Mouse (Mus musculus): Measurements from ENCODE around the gene Gfpt2. TPM values are rescaled to one million over a fixed set of nuclear protein-coding genes. Genes with fewer than 3 reads are reported as not detected.

The Gfpt2 gene
- polyA plus RNA-seq, 2 experiments = 0.39 to 0.90 TPM

DNA sequence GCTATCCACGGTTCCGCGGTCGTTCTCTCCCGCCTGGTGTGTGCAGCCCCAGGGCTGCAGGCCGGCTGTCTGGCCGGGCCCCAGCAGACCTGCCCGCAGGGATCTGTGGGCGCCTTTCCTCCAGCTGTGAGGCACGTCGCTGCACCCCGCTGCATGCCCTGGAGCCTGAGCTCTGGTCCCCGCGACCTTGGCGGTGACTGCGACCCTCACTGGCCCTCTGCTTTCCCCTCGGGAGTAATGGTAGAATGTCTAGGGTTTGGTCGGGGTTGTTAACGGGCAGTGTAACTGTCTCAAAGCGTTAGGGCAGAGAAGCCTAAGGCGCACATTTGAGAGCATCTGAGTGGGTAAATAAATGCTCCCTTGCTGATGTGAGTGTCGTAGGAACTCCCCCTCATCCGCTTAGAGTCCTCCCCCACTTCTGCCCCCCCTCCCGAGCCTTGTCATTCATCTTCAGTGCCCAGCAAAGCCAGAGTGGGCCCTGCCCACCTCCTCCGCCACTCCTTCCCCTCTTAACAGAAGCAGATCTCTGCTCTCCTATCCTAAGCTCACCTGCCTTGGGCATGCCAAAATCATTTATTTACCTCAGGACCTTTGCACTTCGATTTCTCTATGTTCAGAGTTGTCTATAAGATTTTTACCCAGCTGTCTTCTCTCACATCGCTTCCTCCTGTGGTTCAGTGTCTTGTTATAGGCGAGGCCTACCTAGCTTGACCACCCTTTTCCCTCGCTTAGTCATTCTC is 53.3 kb downstream of the Gfpt2 start:
- Histone ChIP-seq H3K4me1 (replicated peaks; ENCODE audit: control insufficient read depth in 2 of 2, insufficient read depth in 2 of 2, low read length in 1 of 2) (peaks cover 13 to 30% of the 10 kb centered on the region in 2 experiments), H3K4me3 (ENCODE audit: insufficient read depth in 1 of 2, low read depth in 2 of 2, low read length in 2 of 2) (peak overlapping the region; percentile 73 to 79), H3K9me3 (ENCODE audit: control insufficient read depth, low read length) (no peaks in the 10 kb centered on the region), H3K27me3 (ENCODE audit: control insufficient read depth, insufficient read depth, low read length) (no peaks in the 10 kb centered on the region), H3K4me2 (ENCODE audit: low read depth) (peak overlapping the region; percentile 68), H3K36me3 (replicated peaks; ENCODE audit: control insufficient read depth, insufficient read depth, low read depth) (no peaks in the 10 kb centered on the region), H3K9ac (replicated peaks) (peak overlapping the region; percentile 63), H3K27ac (peak overlapping the region; percentile 40)
- TF ChIP-seq CTCF (IDR thresholded peaks at IDR 0.05; ENCODE audit: low read depth) (no peak), EP300 (IDR thresholded peaks at IDR 0.05; ENCODE audit: low read depth) (no peak)
- WGBS (ENCODE audit: insufficient replicate concordance) = 2% methylated on average over 29 of the region's 29 CpGs
- DNase-seq (ENCODE audit: low read depth in 3 of 3, low spot score in 3 of 3) (no peak), ATAC-seq (ENCODE audit: insufficient read depth) (peak; percentile 1)

DNA sequence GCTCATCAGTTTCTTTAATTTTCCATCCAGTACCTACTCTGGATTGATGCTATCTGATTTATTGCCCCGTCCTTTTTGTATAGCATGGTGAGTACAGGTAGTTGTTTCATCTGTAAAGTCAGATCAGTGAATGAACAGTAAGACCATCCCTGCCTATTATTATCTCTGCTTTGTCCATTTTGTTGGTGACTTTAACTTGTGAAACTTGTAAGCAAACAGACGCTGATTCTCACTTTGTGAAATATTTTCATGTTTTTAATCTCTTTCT is 53.8 kb downstream of the Gfpt2 start:
- ATAC-seq (ENCODE audit: insufficient read depth) = no peak
- H3K9ac ChIP-seq (replicated peaks) = peak overlapping the region; percentile 63
- WGBS (ENCODE audit: insufficient replicate concordance) = 18% methylated on average over 2 of the region's 2 CpGs

DNA sequence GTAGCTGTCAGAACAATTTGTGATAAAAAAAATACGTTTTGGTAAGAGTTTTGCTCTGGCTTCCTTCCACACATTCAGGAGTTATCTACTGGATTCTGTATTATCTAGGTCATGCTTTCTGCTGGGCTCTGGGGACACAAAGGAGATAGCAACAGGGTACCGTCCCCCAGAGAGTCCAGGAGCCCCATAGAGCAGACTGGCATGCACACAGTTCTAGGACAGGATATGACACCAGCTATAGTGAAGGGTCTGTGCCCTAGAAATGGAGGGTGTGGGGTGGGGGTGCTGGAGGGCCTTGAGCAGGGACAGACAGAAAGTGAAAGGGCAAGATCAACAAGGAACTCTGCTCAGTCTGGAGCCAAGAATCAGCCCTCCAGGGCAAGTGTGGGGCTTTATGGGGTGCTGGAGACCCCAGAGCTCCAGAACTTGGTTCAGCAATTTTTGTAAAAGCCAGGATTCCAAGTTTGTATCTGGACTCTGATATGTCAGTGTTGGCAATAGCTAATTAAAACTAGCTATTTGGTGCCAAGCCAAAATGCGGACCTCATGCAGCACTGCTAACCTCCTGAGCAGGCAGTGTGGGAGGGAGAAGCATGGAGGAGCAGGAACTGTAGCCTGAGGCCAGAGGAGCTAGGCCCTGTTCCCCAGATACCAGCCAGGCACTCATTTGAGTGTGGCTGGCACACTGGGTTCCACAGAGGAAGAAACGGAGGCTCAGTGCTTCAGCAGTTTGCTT is 54.3 kb downstream of the Gfpt2 start:
- Histone ChIP-seq H3K36me3 (replicated peaks; ENCODE audit: control insufficient read depth, insufficient read depth, low read depth) (no peaks in the 10 kb centered on the region), H3K27me3 (ENCODE audit: control insufficient read depth, insufficient read depth, low read length) (no peaks in the 10 kb centered on the region), H3K9ac (replicated peaks) (peak overlapping the region; percentile 10), H3K4me2 (ENCODE audit: low read depth) (peak overlapping the region; percentile 68), H3K4me3 (ENCODE audit: insufficient read depth in 1 of 2, low read depth in 2 of 2, low read length in 2 of 2) (peak overlapping the region; percentile 30 to 79), H3K9me3 (ENCODE audit: control insufficient read depth, low read length) (no peaks in the 10 kb centered on the region), H3K4me1 (replicated peaks; ENCODE audit: control insufficient read depth in 2 of 2, insufficient read depth in 2 of 2, low read length in 1 of 2) (peaks cover 13 to 29% of the 10 kb centered on the region in 2 experiments), H3K27ac (peak overlapping the region; percentile 40)
- no peak for ATAC-seq (ENCODE audit: insufficient read depth)
- TF ChIP-seq CTCF (IDR thresholded peaks at IDR 0.05; ENCODE audit: low read depth) = no peak
- WGBS (ENCODE audit: insufficient replicate concordance) = 39% methylated on average over 4 of the region's 4 CpGs
- DNase-seq (ENCODE audit: low read depth in 3 of 3, low spot score in 3 of 3) = no peak

More for the DNA sequence above, 53.8 kb downstream of the Gfpt2 start:
- H3K4me3 ChIP-seq (ENCODE audit: insufficient read depth in 1 of 2, low read depth in 2 of 2, low read length in 2 of 2) = peak overlapping the region; percentile 73 to 79
- TF ChIP-seq EP300 (IDR thresholded peaks at IDR 0.05; ENCODE audit: low read depth) (no peak), CTCF (IDR thresholded peaks at IDR 0.05; ENCODE audit: low read depth) (no peak)
- no peak for DNase-seq (ENCODE audit: low read depth in 3 of 3, low spot score in 3 of 3)
- peak overlapping the region; percentile 40 for H3K27ac ChIP-seq
- no peaks in the 10 kb centered on the region for H3K9me3 ChIP-seq (ENCODE audit: control insufficient read depth, low read length)
- H3K27me3 ChIP-seq (ENCODE audit: control insufficient read depth, insufficient read depth, low read length) = no peaks in the 10 kb centered on the region
- peak overlapping the region; percentile 68 for H3K4me2 ChIP-seq (ENCODE audit: low read depth)
- H3K4me1 ChIP-seq (replicated peaks; ENCODE audit: control insufficient read depth in 2 of 2, insufficient read depth in 2 of 2, low read length in 1 of 2) = peaks cover 13 to 30% of the 10 kb centered on the region in 2 experiments
- no peaks in the 10 kb centered on the region for H3K36me3 ChIP-seq (replicated peaks; ENCODE audit: control insufficient read depth, insufficient read depth, low read depth)

DNA sequence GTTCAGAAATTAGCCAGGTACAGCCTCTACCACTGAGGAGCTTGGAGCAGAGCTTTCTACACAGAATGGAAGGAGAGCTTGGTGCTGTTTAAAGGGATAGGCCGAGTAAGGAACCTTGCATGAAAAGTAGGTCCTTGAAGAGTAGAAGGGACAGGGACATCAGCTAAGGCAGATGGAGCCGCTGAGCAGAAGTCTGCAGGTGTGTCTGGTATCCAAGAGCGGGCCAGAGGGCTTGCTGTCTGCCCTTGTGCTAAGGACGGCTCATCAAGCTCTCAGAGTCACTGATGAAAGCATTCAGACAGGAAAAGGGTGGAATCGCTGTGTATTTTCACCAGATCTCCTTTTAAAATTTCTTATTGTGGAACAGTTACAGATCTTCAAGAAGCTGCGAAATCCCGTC is 56.4 kb downstream of the Gfpt2 start:
- Histone ChIP-seq H3K36me3 (replicated peaks; ENCODE audit: control insufficient read depth, insufficient read depth, low read depth) (no peaks in the 10 kb centered on the region; the same call in 1 of the 2 replicates), H3K9me3 (ENCODE audit: control insufficient read depth, low read length) (no peaks in the 10 kb centered on the region), H3K4me2 (ENCODE audit: low read depth) (no peak overlapping the region), H3K9ac (replicated peaks) (no peak overlapping the region), H3K27ac (no peak overlapping the region), H3K4me1 (replicated peaks; ENCODE audit: control insufficient read depth in 2 of 2, insufficient read depth in 2 of 2, low read length in 1 of 2) (peaks cover 13 to 26% of the 10 kb centered on the region in 2 experiments), H3K4me3 (ENCODE audit: insufficient read depth in 1 of 2, low read depth in 2 of 2, low read length in 2 of 2) (no peak overlapping the region), H3K27me3 (ENCODE audit: control insufficient read depth, insufficient read depth, low read length) (no peaks in the 10 kb centered on the region)
- TF ChIP-seq CTCF (IDR thresholded peaks at IDR 0.05; ENCODE audit: low read depth) = no peak
- TF ChIP-seq EP300 (IDR thresholded peaks at IDR 0.05; ENCODE audit: low read depth) = no peak
- no peak for DNase-seq (ENCODE audit: low read depth in 3 of 3, low spot score in 3 of 3)
- 83% methylated on average over 7 of the region's 7 CpGs for WGBS (ENCODE audit: insufficient replicate concordance)
- ATAC-seq (ENCODE audit: insufficient read depth) = no peak

DNA sequence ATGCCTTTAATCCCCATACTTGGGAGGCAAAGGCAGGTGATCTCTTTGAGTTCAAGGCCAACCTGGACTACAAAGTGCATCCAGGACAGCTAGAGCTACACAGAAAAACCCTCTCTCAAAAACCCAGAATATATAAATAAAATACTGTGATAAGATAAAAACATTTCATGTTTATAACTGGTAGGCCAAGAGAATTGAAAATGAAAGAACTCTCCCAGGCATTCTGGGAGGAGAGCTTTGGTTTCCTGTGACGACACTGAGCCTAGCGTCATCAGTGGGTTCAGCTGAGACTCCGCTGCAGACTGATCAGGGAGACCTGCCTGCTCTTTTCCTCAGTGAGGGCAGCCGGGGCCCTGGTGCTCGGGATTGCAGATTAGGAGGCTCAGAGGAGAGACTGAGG is 61.2 kb downstream of the Gfpt2 start:
- H3K4me3 ChIP-seq (ENCODE audit: insufficient read depth in 1 of 2, low read depth in 2 of 2, low read length in 2 of 2) = no peak overlapping the region
- H3K9ac ChIP-seq (replicated peaks) = no peak overlapping the region
- H3K4me1 ChIP-seq (replicated peaks; ENCODE audit: control insufficient read depth in 2 of 2, insufficient read depth in 2 of 2, low read length in 1 of 2) = peaks cover 0 to 16% of the 10 kb centered on the region in 2 experiments; a peak in 2 of 4 replicates
- ATAC-seq (ENCODE audit: insufficient read depth) (no peak), DNase-seq (ENCODE audit: low read depth in 3 of 3, low spot score in 3 of 3) (no peak)
- no peaks in the 10 kb centered on the region; the same call in 1 of the 2 replicates for H3K36me3 ChIP-seq (replicated peaks; ENCODE audit: control insufficient read depth, insufficient read depth, low read depth)
- no peak overlapping the region for H3K4me2 ChIP-seq (ENCODE audit: low read depth)
- WGBS (ENCODE audit: insufficient replicate concordance) = 64% methylated on average over 5 of the region's 5 CpGs
- no peak overlapping the region for H3K27ac ChIP-seq
- TF ChIP-seq CTCF (IDR thresholded peaks at IDR 0.05; ENCODE audit: low read depth) (no peak), EP300 (IDR thresholded peaks at IDR 0.05; ENCODE audit: low read depth) (no peak)
- no peaks in the 10 kb centered on the region for H3K27me3 ChIP-seq (ENCODE audit: control insufficient read depth, insufficient read depth, low read length)
- no peaks in the 10 kb centered on the region for H3K9me3 ChIP-seq (ENCODE audit: control insufficient read depth, low read length)
